Mouse (Mus musculus) embryonic facial prominence, embryonic 10.5 days (tissue): ENCODE data around the gene C330007P06Rik. TPM values are rescaled to one million over a fixed set of nuclear protein-coding genes. Genes with fewer than 3 reads are reported as not detected.

ENCODE experiments used
- DNase-seq: peaks from one replicate; pipeline ENCODE4 v3.0.0-alpha.2; 2017; ENCODE audit warnings: low spot score
- H3K27ac ChIP-seq: fragments of 300-500 bp; sonication (generic); replicated peaks from 2 replicates; pipeline ENCODE4 v1.5.1; 2016; ENCODE audit warnings: mild to moderate bottlenecking
- H3K27me3 ChIP-seq: fragments of 300-500 bp; sonication (generic); replicated peaks from 2 replicates; pipeline ENCODE4 v1.6.1; 2016; ENCODE audit warnings: low read depth, mild to moderate bottlenecking; ENCODE audit not compliant: poor library complexity, severe bottlenecking
- H3K36me3 ChIP-seq: fragments of 300-500 bp; sonication (generic); replicated peaks from 2 replicates; pipeline ENCODE4 v1.6.1; 2016; ENCODE audit warnings: mild to moderate bottlenecking, moderate library complexity
- H3K4me1 ChIP-seq: fragments of 300-500 bp; sonication (generic); 2 replicates; pipeline ENCODE4 v1.6.1; 2016
- H3K4me3 ChIP-seq: fragments of 300-500 bp; sonication (generic); 2 replicates; pipeline ENCODE4 v1.5.1; 2016; ENCODE audit warnings: mild to moderate bottlenecking, moderate library complexity
- H3K9me3 ChIP-seq: fragments of 300-500 bp; sonication (generic); 2 replicates; pipeline ENCODE4 v1.6.1; 2016; ENCODE audit warnings: mild to moderate bottlenecking
- WGBS: fragments of 180-500 bp; shearing (Covaris S2); methylation state at CpG from one replicate; pipeline ENCODE4 v1.1.7; 2016; 5-methylcytosine and 5-hydroxymethylcytosine counted together
- polyA plus RNA-seq: library from polyadenylated mRNA; unstranded; fragments of >200 nt; fragmentation: Nextera tagmentation; extraction: Ambion mirVana; gene quantifications from 2 replicates; pipeline ENCODE4 v1.2.1, GENCODE M21; 2016

Gene C330007P06Rik
- polyA plus RNA-seq, 1 experiment from 2014 or later = 35.4 TPM

DNA sequence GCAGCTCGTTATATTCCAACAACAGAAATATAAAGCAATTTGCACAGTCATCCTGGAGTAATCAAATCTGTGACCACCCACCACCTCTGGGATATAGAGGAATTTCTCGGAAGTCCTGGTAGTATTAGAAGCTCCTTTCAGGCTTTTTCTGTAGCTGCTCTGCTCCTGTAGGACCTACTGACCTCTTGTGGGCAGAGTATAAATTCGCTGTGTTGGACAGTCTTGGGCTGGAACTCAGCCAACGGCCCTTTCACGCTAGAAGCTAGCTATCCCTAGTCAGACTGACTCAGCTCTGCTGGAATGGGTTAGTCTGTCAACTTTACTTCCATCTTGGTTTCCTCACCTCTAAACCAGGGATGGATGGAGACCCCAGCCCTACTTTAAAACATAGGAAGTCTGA is 43.6 kb downstream of the C330007P06Rik start:
- no peaks in the 10 kb centered on the region for H3K9me3 ChIP-seq
- H3K27me3 ChIP-seq = no peaks in the 10 kb centered on the region
- no peak overlapping the region for H3K4me3 ChIP-seq
- no peak overlapping the region for H3K27ac ChIP-seq
- no peak for DNase-seq
- WGBS = 55% methylated on average over 5 of the region's 5 CpGs
- peaks cover 3% of the 10 kb centered on the region; the same call in 1 of the 2 replicates for H3K4me1 ChIP-seq
- H3K36me3 ChIP-seq = no peaks in the 10 kb centered on the region

- DNase-seq = no peak
- no peaks in the 10 kb centered on the region for H3K9me3 ChIP-seq
Observed at GRCm38 (mm10) chrX:36826873-36827272, 47.0 kb downstream of the C330007P06Rik start.

GRCm38 (mm10) chrX:36825032-36825431 is 48.9 kb downstream of the C330007P06Rik start:
- no peak for DNase-seq
- WGBS = 66% methylated on average over 2 of the region's 2 CpGs
- H3K36me3 ChIP-seq = no peaks in the 10 kb centered on the region
- no peaks in the 10 kb centered on the region for H3K27me3 ChIP-seq
- no peak overlapping the region for H3K27ac ChIP-seq
- no peak overlapping the region for H3K4me3 ChIP-seq
- no peaks in the 10 kb centered on the region for H3K9me3 ChIP-seq
- no peaks in the 10 kb centered on the region for H3K4me1 ChIP-seq

More at GRCm38 (mm10) chrX:36826873-36827272, 47.0 kb downstream of the C330007P06Rik start:
- WGBS = 94% methylated on average over 5 of the region's 5 CpGs
- H3K27me3 ChIP-seq = no peaks in the 10 kb centered on the region
- H3K36me3 ChIP-seq = no peaks in the 10 kb centered on the region
- no peaks in the 10 kb centered on the region for H3K4me1 ChIP-seq
- no peak overlapping the region for H3K27ac ChIP-seq
- no peak overlapping the region for H3K4me3 ChIP-seq

DNA sequence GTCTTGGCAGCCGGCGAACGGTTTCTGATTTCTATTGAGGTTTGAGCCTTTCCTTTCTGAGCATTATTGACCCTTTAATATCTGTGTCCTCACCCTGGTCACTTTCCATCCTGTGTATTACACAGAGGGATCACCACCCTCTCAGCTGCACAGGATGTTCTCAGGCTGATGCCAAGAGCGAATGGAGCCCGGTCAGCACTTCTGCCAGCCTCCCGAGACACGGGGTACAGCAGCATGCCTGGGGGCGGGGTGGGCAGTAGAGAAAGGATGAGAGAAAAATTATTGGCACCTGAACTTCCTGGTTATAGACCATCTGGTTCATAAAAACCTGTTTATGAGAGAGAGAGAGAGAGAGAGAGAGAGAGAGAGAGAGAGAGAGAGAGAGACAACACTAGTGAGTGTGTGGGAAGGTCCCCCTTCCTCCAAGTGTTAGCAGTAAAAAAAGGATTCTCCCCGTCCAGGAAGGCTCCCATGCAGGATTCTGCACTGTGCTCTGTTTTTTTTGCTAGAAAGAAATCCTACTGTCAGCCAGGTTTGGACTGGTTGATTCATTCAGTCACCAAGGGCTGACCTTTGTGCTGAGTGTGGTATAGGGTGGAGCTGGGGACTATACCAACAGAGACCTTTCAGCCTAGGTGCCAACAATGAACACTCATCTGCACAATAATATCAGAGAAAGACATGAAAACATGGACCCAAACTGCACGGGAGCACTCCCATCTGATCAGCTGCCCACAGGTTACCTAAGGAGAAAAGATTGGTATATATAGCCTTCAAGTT is 49.8 kb downstream of the C330007P06Rik start:
- Histone ChIP-seq H3K27ac (no peak overlapping the region), H3K36me3 (no peaks in the 10 kb centered on the region), H3K4me1 (no peaks in the 10 kb centered on the region), H3K27me3 (no peaks in the 10 kb centered on the region), H3K9me3 (no peaks in the 10 kb centered on the region), H3K4me3 (no peak overlapping the region)
- DNase-seq = no peak
- 85% methylated on average over 10 of the region's 10 CpGs for WGBS

- no peaks in the 10 kb centered on the region for H3K9me3 ChIP-seq
- peak; percentile 54 for DNase-seq
- H3K4me1 ChIP-seq = peaks cover 15% of the 10 kb centered on the region
- 8% methylated on average over 4 of the region's 4 CpGs for WGBS
- no peaks in the 10 kb centered on the region for H3K27me3 ChIP-seq
- H3K4me3 ChIP-seq = no peak overlapping the region
- no peaks in the 10 kb centered on the region for H3K36me3 ChIP-seq
- no peak overlapping the region for H3K27ac ChIP-seq
Observed at GRCm38 (mm10) chrX:36820201-36820600, 53.7 kb downstream of the C330007P06Rik start.

GRCm38 (mm10) chrX:36819575-36819974 is 54.3 kb downstream of the C330007P06Rik start:
- no peaks in the 10 kb centered on the region for H3K9me3 ChIP-seq
- peaks cover 15% of the 10 kb centered on the region for H3K4me1 ChIP-seq
- no peaks in the 10 kb centered on the region for H3K27me3 ChIP-seq
- 74% methylated on average over 4 of the region's 4 CpGs for WGBS
- no peaks in the 10 kb centered on the region for H3K36me3 ChIP-seq
- no peak for DNase-seq
- no peak overlapping the region for H3K4me3 ChIP-seq
- H3K27ac ChIP-seq = no peak overlapping the region

GRCm38 (mm10) chrX:36816953-36817441 is 56.9 kb downstream of the C330007P06Rik start:
- WGBS = 14% methylated on average over 10 of the region's 10 CpGs
- Histone ChIP-seq H3K27me3 (no peaks in the 10 kb centered on the region), H3K4me3 (peak overlapping the region; percentile 42), H3K9me3 (no peaks in the 10 kb centered on the region), H3K4me1 (peaks cover 15% of the 10 kb centered on the region), H3K27ac (peak overlapping the region; percentile 84), H3K36me3 (no peaks in the 10 kb centered on the region)
- peak; percentile 86 for DNase-seq

DNA sequence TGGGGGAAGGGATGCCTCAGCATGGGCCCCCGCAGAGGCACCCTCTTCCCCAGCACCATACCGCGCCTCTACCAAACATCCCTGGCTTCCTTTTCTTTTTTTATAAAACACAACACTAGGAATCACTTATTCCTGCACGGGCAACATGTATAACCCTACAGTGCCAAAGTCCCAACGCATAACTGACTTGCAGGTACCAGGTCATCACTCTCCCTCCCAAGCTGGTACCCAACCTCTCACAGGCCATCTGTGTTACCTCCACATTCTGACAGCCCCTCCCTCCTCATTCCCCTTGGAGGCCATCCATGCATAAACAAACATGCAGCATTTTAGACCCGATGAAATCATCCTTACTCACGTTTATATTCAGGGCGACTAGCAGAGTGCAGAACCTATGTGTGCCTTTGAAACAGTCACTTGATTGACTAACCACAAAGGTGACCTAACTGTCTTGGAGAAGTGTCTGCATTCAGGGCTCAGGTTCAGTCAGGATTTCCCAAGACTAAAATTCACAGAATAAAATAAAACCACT is 57.5 kb downstream of the C330007P06Rik start:
- WGBS = 30% methylated on average over 8 of the region's 8 CpGs
- Histone ChIP-seq H3K27ac (peak overlapping the region; percentile 84), H3K36me3 (no peaks in the 10 kb centered on the region), H3K9me3 (no peaks in the 10 kb centered on the region), H3K4me1 (peaks cover 15% of the 10 kb centered on the region), H3K4me3 (peak overlapping the region; percentile 42), H3K27me3 (no peaks in the 10 kb centered on the region)
- no peak for DNase-seq

- peaks cover 15% of the 10 kb centered on the region for H3K4me1 ChIP-seq
- H3K4me3 ChIP-seq = no peak overlapping the region
- no peaks in the 10 kb centered on the region for H3K27me3 ChIP-seq
- no peaks in the 10 kb centered on the region for H3K9me3 ChIP-seq
- H3K27ac ChIP-seq = no peak overlapping the region
- no peak for DNase-seq
- WGBS = 76% methylated on average over 4 of the region's 4 CpGs
- H3K36me3 ChIP-seq = no peaks in the 10 kb centered on the region
Observed at GRCm38 (mm10) chrX:36815439-36815838, 58.5 kb downstream of the C330007P06Rik start.

GRCm38 (mm10) chrX:36815022-36815421 is 58.9 kb downstream of the C330007P06Rik start:
- DNase-seq = no peak
- H3K4me3 ChIP-seq = no peak overlapping the region
- H3K9me3 ChIP-seq = no peaks in the 10 kb centered on the region
- H3K36me3 ChIP-seq = no peaks in the 10 kb centered on the region
- peaks cover 15% of the 10 kb centered on the region for H3K4me1 ChIP-seq
- H3K27ac ChIP-seq = no peak overlapping the region
- H3K27me3 ChIP-seq = no peaks in the 10 kb centered on the region
- 85% methylated on average over 4 of the region's 4 CpGs for whole genome bisulfite sequencing

GRCm38 (mm10) chrX:36814161-36814836 is 59.6 kb downstream of the C330007P06Rik start:
- H3K36me3 ChIP-seq = no peaks in the 10 kb centered on the region
- H3K27ac ChIP-seq = no peak overlapping the region
- H3K4me1 ChIP-seq = peaks cover 15% of the 10 kb centered on the region
- WGBS = 86% methylated on average over 8 of the region's 8 CpGs
- no peaks in the 10 kb centered on the region for H3K9me3 ChIP-seq
- H3K4me3 ChIP-seq = no peak overlapping the region
- DNase-seq = no peak
- no peaks in the 10 kb centered on the region for H3K27me3 ChIP-seq

DNA sequence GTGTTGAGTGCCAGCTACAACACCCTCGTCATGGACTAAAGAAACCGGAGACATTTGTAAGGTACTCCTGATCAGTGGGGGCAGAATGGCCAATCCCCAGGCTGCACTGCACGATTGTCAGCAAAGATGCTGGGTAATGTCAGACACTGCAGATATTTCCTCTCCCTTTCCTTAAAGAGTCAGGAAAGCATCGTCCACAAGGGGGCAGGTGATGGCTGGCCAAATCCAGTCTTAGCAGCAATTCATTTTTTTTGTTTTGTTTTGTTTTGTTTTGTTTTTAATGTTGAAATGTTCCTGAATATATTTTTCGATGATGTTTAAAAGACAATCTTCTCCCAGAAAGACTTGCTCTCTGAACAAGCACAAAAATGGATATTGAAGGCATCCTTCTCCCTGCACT is 62.5 kb downstream of the C330007P06Rik start:
- no peaks in the 10 kb centered on the region for H3K36me3 ChIP-seq
- H3K4me3 ChIP-seq = no peak overlapping the region
- peak; percentile 23 for DNase-seq
- H3K9me3 ChIP-seq = no peaks in the 10 kb centered on the region
- no peak overlapping the region for H3K27ac ChIP-seq
- peaks cover 12% of the 10 kb centered on the region for H3K4me1 ChIP-seq
- 54% methylated on average over 5 of the region's 5 CpGs for WGBS
- no peaks in the 10 kb centered on the region for H3K27me3 ChIP-seq
